Comparison of ENCODE assay signal across 23 mouse cellular contexts in the genomic region with DNA sequence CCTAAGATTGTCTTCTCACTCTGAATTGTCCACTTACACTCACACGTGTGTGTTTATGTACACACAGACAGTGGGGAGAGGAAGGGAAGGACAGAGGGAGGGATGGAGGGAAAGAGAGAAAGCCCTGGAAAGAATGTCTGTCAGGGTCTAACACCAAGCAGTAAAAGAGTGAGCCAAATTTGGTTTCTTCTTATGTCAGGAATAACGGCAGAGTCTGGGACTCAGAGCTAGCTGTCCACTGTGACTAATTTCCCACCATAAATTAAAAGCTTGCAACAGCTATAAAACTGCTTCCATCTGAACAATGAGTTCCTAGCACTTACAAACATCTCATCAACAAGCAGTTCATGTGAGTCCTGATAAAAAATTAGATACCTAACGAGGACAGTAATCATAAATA.
DNase-seq lines count a peak whose midpoint lies in the region; ATAC-seq and TF ChIP-seq lines count a peak whose summit lies in the region.
"Had no signal": no experiment of that assay in that cellular context is flagged by ENCODE, and none has a peak within 500 bp of the region (broad histone marks: within the 10 kb centered on the region; RNA-seq: fewer than 3 reads in every experiment).

No protein-coding gene starts in this region.

- H3K4me3 ChIP-seq in C2C12 (ENCODE audit: insufficient read depth, poor library complexity, severe bottlenecking), result no peak overlapping the region
- H3K4me3 ChIP-seq in intestine, embryonic 16.5 days (ENCODE audit: low read length), result no peak overlapping the region
- H3K4me3 ChIP-seq: erythroblast, embryonic 14.5 days; forebrain, embryonic 10.5 days; heart, adult 2 months; heart, embryonic 15.5 days; hindbrain, embryonic 15.5 days had no signal

- H3K4me1 ChIP-seq in intestine, embryonic 16.5 days (ENCODE audit: control insufficient read depth, insufficient read depth, low read length), result no peaks in the 10 kb centered on the region
- H3K4me1 ChIP-seq: forebrain, embryonic 10.5 days; heart, embryonic 15.5 days; hindbrain, embryonic 15.5 days had no signal

- H3K79me2 ChIP-seq in C2C12 (ENCODE audit: control insufficient read depth, insufficient read depth), result no peaks in the 10 kb centered on the region

- no peaks in the 10 kb centered on the region for H3K9me3 ChIP-seq in intestine, embryonic 16.5 days (ENCODE audit: control insufficient read depth, low read length)
- H3K9me3 ChIP-seq: forebrain, embryonic 10.5 days; heart, embryonic 15.5 days; hindbrain, embryonic 15.5 days had no signal

- no peaks in the 10 kb centered on the region for H3K27me3 ChIP-seq in C2C12 (ENCODE audit: control insufficient read depth, insufficient read depth, insufficient read length)
- H3K27me3 ChIP-seq in intestine, embryonic 16.5 days (replicated peaks; ENCODE audit: control insufficient read depth, insufficient read depth, low read length), result no peaks in the 10 kb centered on the region
- H3K27me3 ChIP-seq: heart, embryonic 15.5 days; hindbrain, embryonic 15.5 days had no signal

- no peak overlapping the region for H3K4me2 ChIP-seq in intestine, embryonic 16.5 days (ENCODE audit: low read depth, low read length)
- H3K4me2 ChIP-seq: heart, embryonic 11.5 days; heart, embryonic 15.5 days; hindbrain, embryonic 15.5 days had no signal

- no peak for ATAC-seq in intestine, embryonic 16.5 days
- ATAC-seq: CD4-positive, CD25-positive, alpha-beta regulatory T cell, adult 4 months; forebrain, embryonic 14.5 days; inflammation-experienced regulatory T-cells, adult 6 months had no signal

- H3K9ac ChIP-seq in intestine, embryonic 16.5 days (ENCODE audit: low read depth, low read length), result no peak overlapping the region
- H3K9ac ChIP-seq: heart, embryonic 15.5 days; hindbrain, embryonic 15.5 days had no signal

- H3ac ChIP-seq in C2C12 (ENCODE audit: control insufficient read depth, insufficient read length, low read depth), result peak overlapping the region; percentile 54

- no peaks in the 10 kb centered on the region for H3K79me3 ChIP-seq in C2C12 (ENCODE audit: low read depth)

- no peak for TF ChIP-seq CTCF in C2C12 (IDR thresholded peaks at IDR 0.05; ENCODE audit: control insufficient read depth, insufficient read depth, insufficient read length)

- H3K36me3 ChIP-seq in C2C12 (ENCODE audit: control insufficient read depth, insufficient read depth), result no peaks in the 10 kb centered on the region
- no peaks in the 10 kb centered on the region for H3K36me3 ChIP-seq in intestine, embryonic 16.5 days (ENCODE audit: control insufficient read depth, insufficient read depth, low read length)
- H3K36me3 ChIP-seq: forebrain, embryonic 10.5 days; G1E; heart, embryonic 15.5 days; hindbrain, embryonic 15.5 days had no signal

- DNase-seq in kidney, adult 9 months, result peak; percentile 1
- DNase-seq in kidney, adult 18-20 months, result no peak
- DNase-seq in hindlimb bud, embryonic 11.5 days (ENCODE audit: extremely low spot score, low read depth, low spot score), result peak; percentile 22
- peak; percentile 21 for DNase-seq in kidney, postnatal 14 days
- no peak for DNase-seq in urinary bladder, postnatal 4 days (ENCODE audit: low spot score in 2 of 2)
- DNase-seq in cerebellum, postnatal 4 days (ENCODE audit: low spot score in 2 of 2), result no peak
- DNase-seq: adrenal gland, adult 8-10 months; adrenal gland, postnatal 36 days; cerebellum, adult 2 months; cerebellum, postnatal 10 days; gastrocnemius, postnatal 14 days; heart, adult 2 months had no signal

- H3K27ac ChIP-seq in intestine, embryonic 16.5 days (ENCODE audit: low read length), result no peak overlapping the region
- H3K27ac ChIP-seq: forebrain, embryonic 10.5 days; heart, adult 2 months; heart, embryonic 15.5 days; hindbrain, embryonic 15.5 days had no signal

- WGBS in intestine, embryonic 16.5 days, result 57% methylated on average over 3 of the region's 3 CpGs

TF ChIP-seq in C2C12, 6 proteins besides CTCF, POLR2A, EP300 and RAD21:
- TF ChIP-seq FOSL1 (IDR thresholded peaks at IDR 0.05; ENCODE audit: insufficient read depth, low read length, poor library complexity, severe bottlenecking), result no peak
- no peak for TF ChIP-seq CEBPB (IDR thresholded peaks at IDR 0.05; ENCODE audit: low read depth)
- no peak for TF ChIP-seq MYOG (IDR thresholded peaks at IDR 0.05; ENCODE audit: control insufficient read depth, extremely low read depth, insufficient read length)
- TF ChIP-seq MAX (IDR thresholded peaks at IDR 0.05), result no peak
- no peak for TF ChIP-seq USF1 (IDR thresholded peaks at IDR 0.05; ENCODE audit: low read depth)
- TF ChIP-seq MYOD1 (IDR thresholded peaks at IDR 0.05; ENCODE audit: control insufficient read depth, insufficient read length, low read depth), result no peak

Comparison
In these comparisons a context has a peak if more than half of its experiments do, and no peak if none do; other contexts are left out.
1. DNase-seq: peak in kidney, adult 9 months (single experiment), hindlimb bud, embryonic 11.5 days (single experiment) and kidney, postnatal 14 days (single experiment); none in kidney, adult 18-20 months (single experiment), urinary bladder, postnatal 4 days (0 of 2) and cerebellum, postnatal 4 days (0 of 2).